Mouse (Mus musculus): ENCODE data around the gene Usp2.

- TF ChIP-seq GATA1 (IDR thresholded peaks at IDR 0.05; ENCODE audit: borderline replicate concordance, low read length): no peak
- no peak for TF ChIP-seq CTCF (IDR thresholded peaks at IDR 0.05; ENCODE audit: low read depth, low read length)
- no peak for TF ChIP-seq POLR2AphosphoS5 (IDR thresholded peaks at IDR 0.05; ENCODE audit: insufficient replicate concordance, low read depth, low read length)
- no peak for TF ChIP-seq TAL1 (conservative IDR thresholded peaks at IDR 0.05; ENCODE audit: low read depth, low read length)
Observed at GRCm38 (mm10) chr9:44130581-44131275, 63.9 kb downstream of the Usp2 start.
